Mouse (Mus musculus) myocyte (in vitro differentiated cells): Measurements from ENCODE around the gene Dlg4. TPM values are rescaled to one million over a fixed set of nuclear protein-coding genes. Genes with fewer than 3 reads are reported as not detected.

Experiments
- H3K27me3 ChIP-seq: one replicate; pipeline ENCODE4 v1.6.1; 2011; ENCODE audit not compliant: control insufficient read depth, insufficient read depth, insufficient read length
- H3K36me3 ChIP-seq: one replicate; pipeline ENCODE4 v1.6.1; 2011; ENCODE audit not compliant: control insufficient read depth, insufficient read depth
- H3K4me2 ChIP-seq: one replicate; pipeline ENCODE4 v1.6.1; 2011; ENCODE audit warnings: low read depth, control low read depth
- H3K4me3 ChIP-seq: one replicate; pipeline ENCODE4 v1.5.1; 2011; ENCODE audit warnings: mild to moderate bottlenecking, control low read depth, moderate library complexity
- H3K79me2 ChIP-seq: one replicate; pipeline ENCODE4 v1.6.1; 2011; ENCODE audit not compliant: control insufficient read depth, insufficient read depth
- H3ac ChIP-seq: one replicate; pipeline ENCODE4 v1.6.1; 2011; ENCODE audit not compliant: control insufficient read depth, insufficient read length
- CEBPB ChIP-seq: IDR thresholded peaks from 2 replicates; pipeline ENCODE4 v1.6.1; 2011; ENCODE audit warnings: mild to moderate bottlenecking, moderate library complexity; ENCODE audit not compliant: poor library complexity, insufficient read depth, severe bottlenecking
- E2F4 ChIP-seq: IDR thresholded peaks from one replicate; pipeline ENCODE4 v1.6.1; 2011; ENCODE audit warnings: mild to moderate bottlenecking, control low read depth, moderate library complexity; ENCODE audit not compliant: insufficient read depth
- MAX ChIP-seq: IDR thresholded peaks from one replicate; pipeline ENCODE4 v1.6.1; 2011; ENCODE audit warnings: low read depth, mild to moderate bottlenecking, control low read depth
- MYOD1 ChIP-seq, 3 experiments: IDR thresholded peaks; one replicate each; pipeline ENCODE4 v1.6.1; 2011; ENCODE audit warnings: control low read depth in 2 of 3, low read depth in 2 of 3, mild to moderate bottlenecking in 2 of 3, moderate library complexity in 1 of 3; ENCODE audit not compliant: insufficient read length in 2 of 3, control insufficient read depth in 1 of 3
- MYOG ChIP-seq, 3 experiments: IDR thresholded peaks; one replicate each; pipeline ENCODE4 v1.6.1; 2011; ENCODE audit warnings: control low read depth in 2 of 3, low read depth in 2 of 3, mild to moderate bottlenecking in 2 of 3; ENCODE audit not compliant: insufficient read length in 2 of 3, control insufficient read depth in 1 of 3, insufficient read depth in 1 of 3
- POLR2A ChIP-seq: IDR thresholded peaks from one replicate; pipeline ENCODE4 v1.6.1; 2011; ENCODE audit warnings: low read depth, mild to moderate bottlenecking, control low read depth, moderate library complexity; ENCODE audit not compliant: insufficient read length
- POLR2AphosphoS2 ChIP-seq: IDR thresholded peaks from one replicate; pipeline ENCODE4 v1.6.1; 2011; ENCODE audit warnings: low read depth, control low read depth; ENCODE audit not compliant: insufficient read length
- REST ChIP-seq: IDR thresholded peaks from one replicate; pipeline ENCODE4 v1.6.1; 2011; ENCODE audit warnings: mild to moderate bottlenecking, control low read depth, moderate library complexity; ENCODE audit not compliant: insufficient read depth, insufficient read length
- SRF ChIP-seq: IDR thresholded peaks from one replicate; pipeline ENCODE4 v1.6.1; 2011; ENCODE audit warnings: low read depth; ENCODE audit not compliant: control insufficient read depth, insufficient read length
- TCF12 ChIP-seq: IDR thresholded peaks from one replicate; pipeline ENCODE4 v1.6.1; 2011; ENCODE audit warnings: mild to moderate bottlenecking, control low read depth; ENCODE audit not compliant: poor library complexity, insufficient read depth, severe bottlenecking
- TCF3 ChIP-seq: IDR thresholded peaks from one replicate; pipeline ENCODE4 v1.6.1; 2011; ENCODE audit warnings: low read depth, control low read depth; ENCODE audit not compliant: insufficient read length
- USF1 ChIP-seq: IDR thresholded peaks from one replicate; pipeline ENCODE4 v1.6.1; 2011; ENCODE audit warnings: low read depth, mild to moderate bottlenecking, control low read depth, moderate library complexity
- polyA plus RNA-seq: library from polyadenylated mRNA; unstranded; fragments of >200 nt; fragmentation: generic; extraction: Trizol; gene quantifications from one replicate; pipeline ENCODE4 v1.2.1, GENCODE M21; 2012; ENCODE audit warnings: missing spikeins

Dlg4 gene
- polyA plus RNA-seq, 1 experiment: 26.8 TPM

DNA sequence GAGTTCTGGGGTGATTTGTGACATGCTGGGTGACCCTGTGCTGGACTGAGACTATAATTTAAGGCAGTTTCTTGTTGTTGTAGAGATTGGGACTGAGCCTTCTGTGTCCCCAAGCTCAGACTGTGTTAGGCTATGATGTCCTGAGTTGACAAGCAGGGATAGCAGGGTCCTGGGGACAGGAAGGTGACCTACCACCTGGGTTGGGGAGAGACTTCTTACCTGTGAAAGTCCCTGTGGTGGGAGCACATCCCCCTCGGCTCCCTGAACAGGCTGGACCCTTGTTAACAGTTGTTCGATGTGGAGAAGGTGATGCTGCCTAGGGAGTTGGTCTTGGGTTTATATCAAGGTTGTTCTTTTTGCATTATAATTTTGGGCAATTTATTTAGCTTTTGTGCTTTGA, 14.3 kb upstream of the Dlg4 start:
- peaks cover 50% of the 10 kb centered on the region for H3K79me2 ChIP-seq
- peaks cover 35% of the 10 kb centered on the region for H3K36me3 ChIP-seq
- TF ChIP-seq CEBPB (no peak), SRF (no peak), USF1 (no peak), MAX (no peak), TCF3 (no peak), POLR2AphosphoS2 (no peak), E2F4 (no peak), MYOG (IDR thresholded peaks at IDR 0.05; ENCODE audit: control insufficient read depth in 1 of 3, insufficient read depth in 1 of 3, insufficient read length in 2 of 3, low read depth in 2 of 3) (no peak), POLR2A (no peak)
- H3ac ChIP-seq: no peak overlapping the region
- peak overlapping the region; percentile 95 for H3K4me2 ChIP-seq
- H3K4me3 ChIP-seq: no peak overlapping the region
- H3K27me3 ChIP-seq: no peaks in the 10 kb centered on the region

DNA sequence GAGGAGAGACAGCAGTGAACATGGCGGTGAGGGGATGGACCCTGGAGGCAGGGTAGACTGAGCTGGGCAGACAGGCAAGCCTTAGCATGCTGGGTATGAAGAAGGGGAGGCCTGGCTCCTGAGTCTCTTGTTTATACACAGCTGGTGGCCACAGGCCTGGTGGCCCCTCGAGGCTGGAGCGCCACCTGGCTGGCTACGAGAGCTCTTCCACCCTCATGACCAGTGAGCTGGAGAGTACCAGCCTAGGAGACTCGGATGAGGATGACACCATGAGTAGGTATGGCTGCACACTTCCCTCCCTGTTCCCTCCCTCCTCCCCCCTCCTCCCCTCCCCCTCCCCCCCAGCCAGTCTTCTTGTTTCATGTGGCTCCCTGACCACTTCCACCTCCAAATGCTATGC, 11.2 kb upstream of the Dlg4 start:
- Histone ChIP-seq H3K27me3 (no peaks in the 10 kb centered on the region), H3ac (no peak overlapping the region), H3K36me3 (peaks cover 25% of the 10 kb centered on the region), H3K4me2 (no peak overlapping the region), H3K4me3 (no peak overlapping the region), H3K79me2 (peaks cover 38% of the 10 kb centered on the region)
- TF ChIP-seq E2F4 (no peak), SRF (no peak), CEBPB (no peak), USF1 (no peak)

DNA sequence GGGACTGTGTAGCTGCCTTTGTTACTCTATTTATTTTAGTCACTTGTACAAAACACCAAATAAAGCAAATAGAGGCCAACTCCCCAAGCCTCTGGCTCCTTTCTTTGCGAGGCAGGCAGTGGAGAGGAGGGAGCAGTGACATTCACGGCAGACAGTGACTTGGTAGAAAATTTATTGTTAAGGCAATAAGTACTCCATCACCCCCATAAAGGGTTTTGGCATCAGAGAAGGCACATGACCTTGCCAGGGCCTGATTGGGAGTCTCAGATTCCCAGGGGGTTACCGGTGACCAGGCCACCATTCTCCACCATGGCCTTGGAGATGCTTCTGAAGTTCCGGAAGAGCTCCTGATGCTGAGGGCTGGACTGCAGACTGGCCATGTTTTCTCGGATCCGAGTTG, 6.7 kb upstream of the Dlg4 start:
- TF ChIP-seq USF1: no peak
- Histone ChIP-seq H3K4me3 (no peak overlapping the region), H3K36me3 (peaks cover 48% of the 10 kb centered on the region), H3K79me2 (no peaks in the 10 kb centered on the region), H3K4me2 (no peak overlapping the region), H3ac (no peak overlapping the region), H3K27me3 (no peaks in the 10 kb centered on the region)

DNA sequence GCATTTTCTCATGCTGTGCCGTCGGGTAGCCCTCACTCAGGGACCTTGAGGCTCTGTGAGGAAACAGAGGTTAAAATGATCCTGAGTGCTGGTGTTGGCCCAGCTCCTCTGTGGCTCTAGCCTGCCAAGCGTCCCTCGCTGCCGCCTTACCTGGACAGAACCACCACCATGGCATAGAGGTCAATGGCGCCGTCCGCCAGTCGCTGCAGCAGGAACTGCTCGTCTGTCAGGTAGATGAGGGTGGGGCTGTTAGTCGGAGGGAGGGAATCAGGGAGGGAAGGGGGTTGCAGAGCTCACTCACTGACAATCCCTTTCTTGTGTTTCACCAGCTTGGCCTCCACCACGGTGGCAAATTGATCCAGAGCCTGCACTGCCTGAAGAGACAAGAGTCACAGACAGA, 6.2 kb upstream of the Dlg4 start:
- no peak overlapping the region for H3ac ChIP-seq
- H3K4me2 ChIP-seq: no peak overlapping the region
- no peaks in the 10 kb centered on the region for H3K27me3 ChIP-seq
- no peak overlapping the region for H3K4me3 ChIP-seq
- peaks cover 43% of the 10 kb centered on the region for H3K36me3 ChIP-seq
- TF ChIP-seq POLR2AphosphoS2: no peak
- no peak for TF ChIP-seq USF1
- TF ChIP-seq REST: no peak
- no peak for TF ChIP-seq MYOG (IDR thresholded peaks at IDR 0.05; ENCODE audit: control insufficient read depth in 1 of 3, insufficient read depth in 1 of 3, insufficient read length in 2 of 3, low read depth in 2 of 3)
- no peak for TF ChIP-seq CEBPB
- TF ChIP-seq POLR2A: no peak
- TF ChIP-seq TCF12: no peak
- H3K79me2 ChIP-seq: no peaks in the 10 kb centered on the region

DNA sequence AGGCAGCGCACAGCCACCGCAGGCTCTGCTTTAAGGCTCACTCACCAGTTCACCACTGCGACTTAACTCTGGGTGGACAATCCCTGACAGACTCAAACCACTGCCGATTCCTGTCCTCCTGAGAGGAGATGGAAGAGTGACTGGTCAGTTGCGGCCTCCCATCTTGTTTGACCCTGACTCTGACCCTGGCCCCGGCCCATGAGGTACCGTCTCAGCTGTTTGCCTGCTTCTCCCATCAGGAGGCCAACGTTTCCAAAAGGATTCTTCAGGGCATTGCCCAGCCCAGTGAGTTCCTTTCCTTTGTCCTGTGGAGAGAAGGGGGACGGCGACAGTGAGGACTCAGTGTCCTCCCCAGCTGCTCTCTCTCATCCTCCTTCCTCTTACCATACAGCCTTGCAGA, 5.8 kb upstream of the Dlg4 start:
- Histone ChIP-seq H3K36me3 (peaks cover 42% of the 10 kb centered on the region), H3K4me3 (no peak overlapping the region)
- TF ChIP-seq MAX: no peak
- TF ChIP-seq POLR2A: no peak
- TF ChIP-seq MYOD1 (IDR thresholded peaks at IDR 0.05; ENCODE audit: control insufficient read depth in 1 of 3, insufficient read length in 2 of 3, low read depth in 2 of 3): no peak
- TF ChIP-seq CEBPB: no peak
- no peak for TF ChIP-seq REST
- no peak for TF ChIP-seq TCF3
- no peak for TF ChIP-seq POLR2AphosphoS2
- no peak for TF ChIP-seq SRF
- TF ChIP-seq MYOG (IDR thresholded peaks at IDR 0.05; ENCODE audit: control insufficient read depth in 1 of 3, insufficient read depth in 1 of 3, insufficient read length in 2 of 3, low read depth in 2 of 3): no peak
- TF ChIP-seq TCF12: no peak
- no peak for TF ChIP-seq USF1

DNA sequence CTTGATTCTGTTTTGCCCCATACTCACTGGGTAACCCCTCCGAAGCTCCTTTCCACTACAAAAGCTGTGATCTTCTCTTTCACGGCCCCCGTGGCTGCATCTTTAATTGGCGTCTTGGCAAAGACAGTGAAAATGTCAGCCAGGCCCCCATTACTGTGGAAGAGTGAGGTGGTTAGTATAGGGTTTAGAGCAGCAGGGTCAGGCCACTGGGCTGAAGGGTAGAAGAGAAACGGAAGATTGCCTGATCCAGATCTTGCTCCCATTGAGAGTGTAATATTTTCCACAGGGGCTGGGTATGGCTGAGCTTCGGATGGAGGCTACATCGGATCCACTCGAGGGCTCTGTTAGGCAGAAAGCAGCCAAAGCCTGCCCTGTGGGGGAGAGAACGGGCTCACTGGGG, 3.8 kb upstream of the Dlg4 start:
- H3K36me3 ChIP-seq: peaks cover 34% of the 10 kb centered on the region
- peaks cover under 1% of the 10 kb centered on the region for H3K79me2 ChIP-seq
- no peaks in the 10 kb centered on the region for H3K27me3 ChIP-seq
- TF ChIP-seq POLR2A (no peak), REST (no peak), MYOG (IDR thresholded peaks at IDR 0.05; ENCODE audit: control insufficient read depth in 1 of 3, insufficient read depth in 1 of 3, insufficient read length in 2 of 3, low read depth in 2 of 3) (no peak), MYOD1 (IDR thresholded peaks at IDR 0.05; ENCODE audit: control insufficient read depth in 1 of 3, insufficient read length in 2 of 3, low read depth in 2 of 3) (no peak), SRF (no peak), CEBPB (no peak), POLR2AphosphoS2 (no peak), MAX (no peak), TCF3 (no peak), TCF12 (no peak), USF1 (no peak), E2F4 (no peak)
- no peak overlapping the region for H3ac ChIP-seq
- no peak overlapping the region for H3K4me2 ChIP-seq
- no peak overlapping the region for H3K4me3 ChIP-seq

More for the DNA sequence above, 5.8 kb upstream of the Dlg4 start:
- no peaks in the 10 kb centered on the region for H3K79me2 ChIP-seq
- H3ac ChIP-seq: no peak overlapping the region
- no peak overlapping the region for H3K4me2 ChIP-seq
- no peaks in the 10 kb centered on the region for H3K27me3 ChIP-seq
